Mouse (Mus musculus) B cell, adult 62 days (primary cell): ENCODE measurements around the gene Zfp59. TPM values are rescaled to one million over a fixed set of nuclear protein-coding genes. Genes with fewer than 3 reads are reported as not detected.

Experiments
- total RNA-seq: library from RNA; stranded (reverse); gene quantifications from 4 replicates; pipeline ENCODE4 v1.2.4, GENCODE M21; 2023

The Zfp59 gene
- 4.0 to 5.8 TPM (median 4.9 TPM) in 4 replicates for total RNA-seq

GRCm38 (mm10) chr7:27838323-27839249 lies at the start of gene Zfp59:
Zfp59 (plus strand) TSS chr7:27838607.

GRCm38 (mm10) chr7:27806896-27807295 lies 31.5 kb upstream of the Zfp59 start, which contains the start of gene Zfp626:
Zfp626 (plus strand) TSS chr7:27807196.

GRCm38 (mm10) chr7:27857227-27857626 lies 18.8 kb downstream of the Zfp59 start, which contains the start of gene Zfp607a:
Zfp607a (plus strand) TSS chr7:27857527.

Other genes with a start within 250 kb of the Zfp59 start
- 95.6 to 114 TPM (median 104 TPM) in 4 replicates for gene Akt2, start 247.1 kb upstream of the Zfp59 start, total RNA-seq
- not detected in 4 replicates for gene Ttc9b, start 184.7 kb upstream of the Zfp59 start, total RNA-seq
- 12.2 to 17.9 TPM (median 13.6 TPM) in 4 replicates for gene Map3k10, start 164.0 kb upstream of the Zfp59 start, total RNA-seq
- gene Zfp607b, start 149.3 kb upstream of the Zfp59 start, total RNA-seq = 1.1 to 2.5 TPM (median 1.9 TPM) in 4 replicates
- 12.1 to 15.1 TPM (median 13.4 TPM) in 4 replicates for gene Zfp60, start 107.2 kb upstream of the Zfp59 start, total RNA-seq
- 6.9 to 10.4 TPM (median 8.6 TPM) in 4 replicates for gene Zfp626, start 31.4 kb upstream of the Zfp59 start, total RNA-seq
- 9.4 to 13.2 TPM (median 11.6 TPM) in 4 replicates for gene Zfp607a, start 18.9 kb downstream of the Zfp59 start, total RNA-seq
- 11.9 to 16.6 TPM (median 13.5 TPM) in 4 replicates for gene Zfp974, start 90.9 kb downstream of the Zfp59 start, total RNA-seq
- gene Zfp780b, start 140.6 kb downstream of the Zfp59 start, total RNA-seq = 9.1 to 11.1 TPM (median 10.4 TPM) in 4 replicates
- gene Zfp850, start 175.5 kb downstream of the Zfp59 start, total RNA-seq = 7.8 to 10.0 TPM (median 9.0 TPM) in 4 replicates
- gene Psmc4, start 211.5 kb downstream of the Zfp59 start, total RNA-seq = 105 to 128 TPM (median 110 TPM) in 4 replicates
- gene Fcgbp, start 232.6 kb downstream of the Zfp59 start, total RNA-seq = not detected in 4 replicates